Mouse (Mus musculus): ENCODE results near the gene Tspear.

GRCm38 (mm10) chr10:77901871-77902210 is 215.5 kb downstream of the Tspear start:
- TF ChIP-seq EP300 (IDR thresholded peaks at IDR 0.05), result no peak
- TF ChIP-seq CTCF (IDR thresholded peaks at IDR 0.05), result no peak
